Comparison of ENCODE assay signal across 9 mouse cellular contexts in genomic region chrX:158971726-158972125, GRCm38 (mm10).
DNase-seq lines count a peak whose midpoint lies in the region; ATAC-seq and TF ChIP-seq lines count a peak whose summit lies in the region.
"Had no signal": no experiment of that assay in that cellular context is flagged by ENCODE, and none has a peak within 500 bp of the region (broad histone marks: within the 10 kb centered on the region; RNA-seq: fewer than 3 reads in every experiment).

No protein-coding gene starts in this region.

- no peak for ATAC-seq in forebrain, postnatal 0 days
- no peak for ATAC-seq in forebrain, embryonic 11.5 days (replicated peaks; ENCODE audit: low FRiP score)
- no peak for ATAC-seq in midbrain, embryonic 13.5 days

- no peaks in the 10 kb centered on the region for H3K9me3 ChIP-seq in forebrain, postnatal 0 days (ENCODE audit: low read length)
- H3K9me3 ChIP-seq in forebrain, embryonic 11.5 days (ENCODE audit: control insufficient read depth, low read length), result no peaks in the 10 kb centered on the region
- no peaks in the 10 kb centered on the region for H3K9me3 ChIP-seq in midbrain, embryonic 13.5 days

- H3K4me3 ChIP-seq in forebrain, postnatal 0 days (ENCODE audit: low read depth, low read length), result no peak overlapping the region
- H3K4me3 ChIP-seq in forebrain, embryonic 11.5 days (ENCODE audit: low read depth, low read length), result no peak overlapping the region
- H3K4me3 ChIP-seq in midbrain, embryonic 13.5 days (replicated peaks), result no peak overlapping the region
- H3K4me3 ChIP-seq: erythroblast, embryonic 14.5 days had no signal

- H3K36me3 ChIP-seq in forebrain, postnatal 0 days (ENCODE audit: insufficient read depth), result no peaks in the 10 kb centered on the region
- H3K36me3 ChIP-seq in forebrain, embryonic 11.5 days (ENCODE audit: control insufficient read depth, insufficient read depth, low read length), result no peaks in the 10 kb centered on the region
- no peaks in the 10 kb centered on the region for H3K36me3 ChIP-seq in splenic B cell, adult 2 months (ENCODE audit: control insufficient read depth, insufficient read depth, low read length, poor library complexity, severe bottlenecking)
- H3K36me3 ChIP-seq in midbrain, embryonic 13.5 days, result no peaks in the 10 kb centered on the region

- TF ChIP-seq CTCF in forebrain, postnatal 0 days (IDR thresholded peaks at IDR 0.05; ENCODE audit: low read depth), result peak; percentile 46

- H3K9ac ChIP-seq in forebrain, postnatal 0 days, result no peak overlapping the region
- H3K9ac ChIP-seq in forebrain, embryonic 11.5 days (ENCODE audit: low read length), result no peak overlapping the region
- no peak overlapping the region for H3K9ac ChIP-seq in midbrain, embryonic 13.5 days (replicated peaks)

- DNase-seq in forebrain, postnatal 0 days, result peak; percentile 1
- no peak for DNase-seq in forebrain, embryonic 11.5 days (ENCODE audit: low spot score)
- peak; percentile 27 to 36 for DNase-seq in right cerebral cortex, adult 2 months (ENCODE audit: low spot score in 2 of 2)
- DNase-seq in right cerebral cortex, postnatal 25 days, result no peak
- peak; percentile 3 to 12 for DNase-seq in frontal cortex, postnatal 25 days (ENCODE audit: low spot score in 2 of 2)
- peak; percentile 4 for DNase-seq in splenic B cell, adult 2 months (ENCODE audit: low read depth, low spot score)
- DNase-seq in spleen, adult 12 weeks (ENCODE audit: low spot score), result no peak

- WGBS in forebrain, postnatal 0 days, result 65% methylated on average over 5 of the region's 5 CpGs
- WGBS in forebrain, embryonic 11.5 days, result 68% methylated on average over 5 of the region's 5 CpGs
- 62% methylated on average over 5 of the region's 5 CpGs for WGBS in midbrain, embryonic 13.5 days

- H3K27me3 ChIP-seq in forebrain, postnatal 0 days (ENCODE audit: insufficient read depth, low read length), result no peaks in the 10 kb centered on the region
- no peaks in the 10 kb centered on the region for H3K27me3 ChIP-seq in forebrain, embryonic 11.5 days (ENCODE audit: control insufficient read depth, insufficient read depth, low read length)
- H3K27me3 ChIP-seq in splenic B cell, adult 2 months (ENCODE audit: control insufficient read depth, insufficient read depth, low read length, poor library complexity, severe bottlenecking), result no peaks in the 10 kb centered on the region
- no peaks in the 10 kb centered on the region; the same call in 1 of the 2 replicates for H3K27me3 ChIP-seq in midbrain, embryonic 13.5 days

- no peaks in the 10 kb centered on the region for H3K4me1 ChIP-seq in forebrain, postnatal 0 days (ENCODE audit: insufficient read depth)
- no peaks in the 10 kb centered on the region for H3K4me1 ChIP-seq in forebrain, embryonic 11.5 days (replicated peaks; ENCODE audit: control insufficient read depth, insufficient read depth, low read length)
- no peaks in the 10 kb centered on the region for H3K4me1 ChIP-seq in midbrain, embryonic 13.5 days (replicated peaks)

- H3K27ac ChIP-seq in forebrain, postnatal 0 days (ENCODE audit: low read depth, low read length), result no peak overlapping the region
- no peak overlapping the region for H3K27ac ChIP-seq in forebrain, embryonic 11.5 days (ENCODE audit: low read depth, low read length)
- H3K27ac ChIP-seq in midbrain, embryonic 13.5 days, result no peak overlapping the region

- H3K4me2 ChIP-seq in forebrain, postnatal 0 days (ENCODE audit: low read depth), result no peak overlapping the region
- no peak overlapping the region for H3K4me2 ChIP-seq in forebrain, embryonic 11.5 days (ENCODE audit: low read depth, low read length, severe bottlenecking)
- H3K4me2 ChIP-seq in midbrain, embryonic 13.5 days (replicated peaks), result no peak overlapping the region

Comparison
In these comparisons a context has a peak if more than half of its experiments do, and no peak if none do; other contexts are left out.
1. DNase-seq: peak in forebrain, postnatal 0 days (single experiment), right cerebral cortex, adult 2 months (2 of 2), frontal cortex, postnatal 25 days (2 of 2) and splenic B cell, adult 2 months (single experiment); none in forebrain, embryonic 11.5 days (single experiment), right cerebral cortex, postnatal 25 days (single experiment) and spleen, adult 12 weeks (single experiment).